Mouse (Mus musculus) hindbrain, embryonic 15.5 days (tissue): ENCODE results near the gene Foxl1. TPM values are rescaled to one million over a fixed set of nuclear protein-coding genes. Genes with fewer than 3 reads are reported as not detected.
A peak's percentile ranks its signal among the peaks of the same experiment; 100 is the strongest.

Experiments used
- ATAC-seq: fragments of 200-750 bp; cut with Nextera tagmentation; 2 replicates; pipeline ENCODE4 v1.8.0; 2017; ENCODE audit warnings: low read depth, moderate number of reproducible peaks, moderate TSS enrichment; ENCODE audit not compliant: low FRiP score
- H3K27ac ChIP-seq: fragments of 300-500 bp; sonication (generic); replicated peaks from 2 replicates; pipeline ENCODE4 v1.5.1; 2015; ENCODE audit warnings: mild to moderate bottlenecking, inconsistent platforms
- H3K27me3 ChIP-seq: fragments of 300-500 bp; sonication (generic); 2 replicates; pipeline ENCODE4 v1.6.1; 2015; ENCODE audit warnings: control low read depth, inconsistent platforms
- H3K36me3 ChIP-seq: fragments of 300-500 bp; sonication (generic); 2 replicates; pipeline ENCODE4 v1.6.1; 2015; ENCODE audit warnings: control low read depth, inconsistent platforms
- H3K4me1 ChIP-seq: fragments of 300-500 bp; sonication (generic); replicated peaks from 2 replicates; pipeline ENCODE4 v1.6.1; 2015; ENCODE audit warnings: control low read depth, inconsistent platforms
- H3K4me2 ChIP-seq: fragments of 300-500 bp; sonication (generic); 2 replicates; pipeline ENCODE4 v1.6.1; 2015; ENCODE audit warnings: moderate library complexity, mild to moderate bottlenecking, inconsistent platforms
- H3K4me3 ChIP-seq: fragments of 300-500 bp; sonication (generic); 2 replicates; pipeline ENCODE4 v1.5.1; 2015; ENCODE audit warnings: mild to moderate bottlenecking, inconsistent platforms
- H3K9ac ChIP-seq: fragments of 300-500 bp; sonication (generic); 2 replicates; pipeline ENCODE4 v1.6.1; 2015; ENCODE audit warnings: inconsistent platforms
- H3K9me3 ChIP-seq: fragments of 300-500 bp; sonication (generic); 2 replicates; pipeline ENCODE4 v1.6.1; 2016; ENCODE audit warnings: control low read depth, inconsistent platforms
- WGBS: fragments of 180-500 bp; shearing (Covaris S2); methylation state at CpG from one replicate; pipeline ENCODE4 v1.1.7; 2015; 5-methylcytosine and 5-hydroxymethylcytosine counted together
- polyA plus RNA-seq: library from polyadenylated mRNA; unstranded; fragments of >200 nt; fragmentation: Nextera tagmentation; extraction: Ambion mirVana; gene quantifications from 2 replicates; pipeline ENCODE4 v1.2.1, GENCODE M21; 2015

Gene Foxl1
- polyA plus RNA-seq, 1 experiment from 2014 or later: 0.40 TPM

DNA sequence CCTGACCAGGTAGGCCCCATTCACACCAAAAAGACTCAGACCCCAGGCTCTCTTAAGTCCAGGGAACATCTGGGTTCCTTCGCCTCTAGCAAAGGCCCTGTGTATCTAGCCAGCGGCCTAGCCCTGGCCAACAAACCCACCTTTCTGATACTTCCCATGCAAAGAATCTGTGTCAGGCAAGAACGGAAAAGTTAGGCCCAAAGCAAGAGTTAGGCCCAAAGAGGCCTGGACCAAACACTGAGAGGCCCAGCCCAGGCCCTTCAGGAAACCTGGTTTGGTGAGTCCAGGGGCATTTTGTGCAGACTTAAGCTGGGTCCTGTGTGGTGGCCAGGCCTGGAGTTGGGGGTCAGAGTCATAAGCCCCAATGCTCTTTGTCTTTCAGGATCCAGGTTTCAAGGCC, 42.2 kb upstream of the Foxl1 start:
- WGBS: 34% methylated on average over 3 of the region's 3 CpGs
- peaks cover 87% of the 10 kb centered on the region for H3K27me3 ChIP-seq

DNA sequence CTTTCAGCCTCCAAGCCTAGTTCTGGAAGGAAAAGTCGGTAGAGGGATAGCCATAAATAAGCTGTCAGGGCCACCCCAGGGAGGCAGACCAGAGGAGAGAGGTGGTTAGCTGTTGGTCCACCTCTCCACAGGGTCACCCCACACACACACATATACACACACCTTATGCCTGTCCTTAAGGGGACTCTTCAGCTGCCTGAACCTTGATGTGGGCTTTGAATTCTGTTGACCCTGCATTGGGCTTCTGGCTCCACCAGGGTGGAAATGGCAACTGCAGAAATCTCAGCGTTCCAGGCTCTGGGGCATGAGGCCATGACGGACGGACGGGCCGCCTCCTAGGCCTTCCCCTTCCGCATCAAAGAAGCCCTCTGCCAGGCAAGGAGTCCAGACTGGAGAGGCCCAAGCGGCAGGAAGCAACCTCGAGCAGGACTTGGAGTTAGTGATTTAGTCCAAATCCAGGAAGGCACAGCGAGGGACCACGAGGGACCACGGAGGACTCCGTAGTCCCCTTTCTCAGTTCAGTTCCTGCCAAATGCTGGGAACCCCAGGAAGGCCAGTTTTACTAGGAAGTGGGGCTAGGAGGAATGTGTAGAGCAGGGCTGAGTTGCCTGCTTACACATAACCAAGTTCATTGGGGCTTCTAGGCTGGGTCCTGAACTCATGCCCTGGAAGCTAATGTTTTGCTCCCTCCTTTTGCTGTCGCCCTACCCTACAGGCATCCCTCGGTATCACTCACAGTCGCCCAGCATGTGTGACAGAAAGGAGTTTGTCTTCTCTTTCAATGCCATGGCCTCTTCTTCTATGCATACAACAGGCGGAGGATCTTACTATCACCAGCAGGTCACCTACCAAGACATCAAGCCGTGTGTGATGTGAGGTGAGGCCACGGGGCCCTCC, 41.5 kb upstream of the Foxl1 start:
- H3K36me3 ChIP-seq: no peaks in the 10 kb centered on the region
- ATAC-seq: no peak
- peaks cover 24% of the 10 kb centered on the region for H3K4me1 ChIP-seq
- H3K27me3 ChIP-seq: peaks cover 87% of the 10 kb centered on the region
- H3K4me3 ChIP-seq: no peak overlapping the region
- WGBS: 14% methylated on average over 19 of the region's 19 CpGs
- H3K4me2 ChIP-seq: no peak overlapping the region
- H3K9ac ChIP-seq: no peak overlapping the region
- no peaks in the 10 kb centered on the region for H3K9me3 ChIP-seq
- no peak overlapping the region for H3K27ac ChIP-seq

More for the DNA sequence above, 42.2 kb upstream of the Foxl1 start:
- no peak for ATAC-seq
- Histone ChIP-seq H3K9me3 (no peaks in the 10 kb centered on the region), H3K4me2 (no peak overlapping the region), H3K4me3 (no peak overlapping the region), H3K27ac (no peak overlapping the region), H3K4me1 (peaks cover 24% of the 10 kb centered on the region), H3K36me3 (no peaks in the 10 kb centered on the region), H3K9ac (no peak overlapping the region)

DNA sequence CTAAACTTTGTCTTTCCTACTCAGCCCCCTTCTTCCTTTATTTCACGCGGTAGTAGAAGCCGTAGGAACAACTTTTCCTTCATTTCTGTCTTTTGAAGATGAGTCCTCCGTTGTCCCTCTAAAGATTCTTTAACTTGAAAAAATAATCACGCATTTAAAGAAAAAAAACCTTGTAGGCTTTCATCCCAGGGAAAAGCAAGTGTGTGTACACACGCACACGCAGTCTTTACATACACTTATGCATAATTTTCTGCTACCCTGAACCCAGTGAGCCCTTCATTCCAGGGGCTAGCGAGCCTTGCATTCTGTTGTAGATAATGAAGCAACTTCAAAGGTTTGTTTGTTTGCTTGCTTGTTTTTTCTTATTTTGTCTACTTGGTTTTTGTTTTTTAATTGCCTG, 39.5 kb upstream of the Foxl1 start:
- 5% methylated on average over 8 of the region's 8 CpGs for WGBS
- Histone ChIP-seq H3K36me3 (no peaks in the 10 kb centered on the region), H3K27me3 (peaks cover 86% of the 10 kb centered on the region), H3K9me3 (no peaks in the 10 kb centered on the region), H3K4me3 (no peak overlapping the region), H3K27ac (no peak overlapping the region), H3K9ac (no peak overlapping the region), H3K4me2 (no peak overlapping the region), H3K4me1 (peaks cover 17% of the 10 kb centered on the region)
- ATAC-seq: no peak

DNA sequence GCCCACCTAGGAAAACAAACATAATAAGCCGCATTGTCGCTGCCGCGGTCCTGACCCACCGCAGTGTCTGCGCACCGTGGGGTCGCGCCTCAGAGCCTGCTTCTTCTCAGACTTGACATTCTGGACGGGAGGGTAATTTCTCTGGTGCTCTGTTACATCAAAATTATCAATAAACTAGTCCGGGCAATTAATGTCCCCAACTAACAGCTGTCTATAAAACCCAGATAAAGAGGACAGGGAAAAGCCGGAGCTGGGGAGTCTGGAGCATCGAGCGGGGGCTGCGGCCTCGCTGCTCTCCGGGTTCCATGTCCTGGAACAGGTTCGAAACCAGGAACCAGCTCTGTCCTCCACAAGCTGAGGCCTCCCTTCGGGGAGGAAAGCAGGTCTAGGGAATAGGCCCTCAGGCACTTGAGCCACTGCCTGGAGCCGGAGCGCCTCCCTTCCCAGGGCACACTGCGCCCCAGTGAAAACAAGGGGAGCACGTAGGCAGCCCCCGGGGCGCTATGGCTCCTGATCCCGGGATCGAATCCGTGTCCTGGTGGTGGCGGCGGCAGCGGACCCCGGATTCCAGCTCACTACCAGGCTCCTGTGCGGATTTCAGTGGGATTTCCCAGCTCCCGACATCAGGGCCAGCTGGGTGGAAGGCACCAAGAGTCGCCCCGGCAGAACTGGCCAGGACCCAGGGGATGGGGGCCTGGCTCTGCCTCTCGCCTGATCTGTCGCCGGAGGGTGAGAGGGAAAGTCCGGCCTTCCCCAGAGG, 38.7 kb upstream of the Foxl1 start:
- H3K4me3 ChIP-seq: no peak overlapping the region
- WGBS: 3% methylated on average over 40 of the region's 40 CpGs
- no peak for ATAC-seq

DNA sequence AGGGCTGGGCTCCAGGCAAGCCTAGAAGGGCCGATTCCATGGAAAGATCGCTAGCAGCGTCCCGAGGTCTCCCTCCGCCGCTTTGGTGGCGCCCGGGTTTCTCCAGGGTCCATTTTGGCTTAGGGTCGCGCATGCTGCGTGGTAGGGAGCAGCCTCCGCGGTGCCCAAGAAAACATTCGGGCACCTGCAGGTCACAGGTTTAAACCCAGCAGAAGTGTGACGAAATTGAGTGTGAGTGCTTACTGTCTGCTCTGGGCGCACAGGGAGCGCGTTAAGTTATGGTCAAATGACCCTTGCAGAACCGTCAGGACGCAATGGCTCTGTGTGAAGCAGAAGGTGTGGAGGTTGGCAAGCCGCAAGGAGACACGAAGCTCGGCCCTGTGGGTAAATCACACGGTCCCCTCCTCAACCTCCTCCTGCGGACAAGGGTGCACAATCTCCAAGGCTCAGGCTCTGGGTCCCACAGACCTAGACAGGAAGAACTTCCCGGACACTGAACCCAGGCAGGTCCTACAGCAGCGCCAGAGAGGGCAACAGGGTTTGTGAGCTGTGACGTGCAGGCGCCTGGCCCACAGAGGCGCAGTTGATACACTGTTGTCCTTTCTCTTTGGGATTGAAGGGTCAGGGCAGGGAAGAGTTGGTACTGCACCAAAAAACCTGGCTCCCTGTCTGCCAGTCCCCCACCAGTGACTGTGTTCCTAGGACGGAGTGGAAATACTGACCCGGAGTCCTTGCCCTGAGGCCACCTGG, 37.9 kb upstream of the Foxl1 start:
- no peak for ATAC-seq
- peaks cover 85% of the 10 kb centered on the region for H3K27me3 ChIP-seq
- no peaks in the 10 kb centered on the region for H3K9me3 ChIP-seq
- peaks cover 2% of the 10 kb centered on the region for H3K4me1 ChIP-seq
- no peak overlapping the region for H3K9ac ChIP-seq
- no peak overlapping the region for H3K27ac ChIP-seq
- no peak overlapping the region for H3K4me3 ChIP-seq
- WGBS: 3% methylated on average over 32 of the region's 32 CpGs
- H3K4me2 ChIP-seq: no peak overlapping the region
- H3K36me3 ChIP-seq: no peaks in the 10 kb centered on the region

More for the DNA sequence above, 38.7 kb upstream of the Foxl1 start:
- H3K36me3 ChIP-seq: no peaks in the 10 kb centered on the region
- no peaks in the 10 kb centered on the region for H3K9me3 ChIP-seq
- H3K27ac ChIP-seq: no peak overlapping the region
- H3K27me3 ChIP-seq: peaks cover 86% of the 10 kb centered on the region
- no peak overlapping the region for H3K4me2 ChIP-seq
- peaks cover 9% of the 10 kb centered on the region for H3K4me1 ChIP-seq
- no peak overlapping the region for H3K9ac ChIP-seq

DNA sequence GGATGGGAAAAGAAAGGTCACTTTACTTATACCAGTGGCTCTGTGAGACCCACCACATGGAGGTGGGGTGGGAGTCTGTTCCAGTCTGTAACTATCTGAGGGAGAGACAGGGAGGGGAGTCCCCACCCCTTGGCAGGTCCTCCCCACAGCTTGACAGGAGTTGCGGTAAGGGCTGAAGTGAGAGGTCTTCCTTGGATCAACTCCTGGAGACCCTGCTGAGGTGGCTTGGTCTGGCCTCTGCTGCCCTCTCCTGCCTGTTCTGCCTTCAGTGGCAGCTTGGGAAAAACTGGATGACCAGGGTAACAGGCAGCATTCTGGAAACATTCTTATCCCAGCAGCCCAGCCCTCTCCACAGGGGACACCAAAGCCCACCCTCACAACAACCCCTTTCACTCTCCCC, 37.0 kb upstream of the Foxl1 start:
- Histone ChIP-seq H3K4me3 (no peak overlapping the region), H3K4me1 (no peaks in the 10 kb centered on the region), H3K9ac (no peak overlapping the region), H3K27ac (no peak overlapping the region), H3K9me3 (no peaks in the 10 kb centered on the region), H3K36me3 (no peaks in the 10 kb centered on the region), H3K27me3 (peaks cover 76% of the 10 kb centered on the region), H3K4me2 (no peak overlapping the region)
- ATAC-seq: no peak
- WGBS: 0% methylated on average over 1 of the region's 1 CpGs

DNA sequence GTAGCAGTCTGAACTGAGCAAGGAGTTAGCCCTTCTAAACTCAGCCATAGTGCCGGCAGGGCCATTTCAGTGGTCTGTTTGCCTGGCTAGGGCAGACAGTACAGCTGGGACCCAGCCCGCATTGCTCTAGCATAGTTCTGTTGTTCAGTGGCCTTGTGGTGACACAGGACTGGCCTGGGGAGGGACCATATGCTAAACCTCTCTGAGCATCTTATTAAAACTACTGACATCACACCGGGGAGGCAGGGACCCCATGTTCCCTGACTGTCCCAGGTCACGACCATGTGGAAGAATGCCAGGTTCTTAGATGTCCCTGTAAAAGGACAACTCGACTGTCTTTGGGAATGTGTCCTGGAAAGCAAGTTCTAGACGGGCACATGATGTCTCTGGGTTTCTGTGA, 35.6 kb upstream of the Foxl1 start:
- Histone ChIP-seq H3K27ac (no peak overlapping the region), H3K4me2 (no peak overlapping the region), H3K4me1 (no peaks in the 10 kb centered on the region), H3K9ac (no peak overlapping the region), H3K4me3 (no peak overlapping the region), H3K36me3 (peaks cover 2% of the 10 kb centered on the region; the same call in 1 of the 2 replicates), H3K27me3 (peaks cover 62% of the 10 kb centered on the region), H3K9me3 (no peaks in the 10 kb centered on the region)
- WGBS: 30% methylated on average over 6 of the region's 6 CpGs
- peak; percentile 25; the same call in 1 of the 2 replicates for ATAC-seq

DNA sequence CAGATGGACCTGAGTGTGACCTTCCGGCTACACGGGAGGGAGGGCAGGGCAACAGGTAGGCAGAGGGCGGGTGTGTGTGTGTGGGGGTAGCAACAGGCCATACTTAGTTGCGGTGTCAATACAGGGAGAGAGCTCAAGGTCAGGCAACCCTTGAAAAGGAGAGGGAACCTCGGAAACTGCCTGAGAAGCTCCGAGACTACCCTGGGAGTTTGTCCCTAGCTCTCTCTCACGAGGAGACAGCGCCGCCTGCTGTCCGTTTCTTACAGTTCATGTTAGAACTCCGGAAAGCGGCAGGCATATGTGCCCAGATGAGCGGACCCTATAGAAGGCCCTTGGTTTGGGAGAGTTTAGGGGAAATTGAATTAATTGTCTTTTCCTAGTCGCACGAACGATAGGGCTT, 35.1 kb upstream of the Foxl1 start:
- no peak overlapping the region for H3K4me2 ChIP-seq
- WGBS: 3% methylated on average over 16 of the region's 16 CpGs
- H3K9ac ChIP-seq: no peak overlapping the region
- H3K4me3 ChIP-seq: no peak overlapping the region
- H3K27me3 ChIP-seq: peaks cover 57% of the 10 kb centered on the region
- H3K9me3 ChIP-seq: no peaks in the 10 kb centered on the region
- no peak overlapping the region for H3K27ac ChIP-seq
- peak; percentile 67 for ATAC-seq
- H3K36me3 ChIP-seq: peaks cover 7% of the 10 kb centered on the region; the same call in 1 of the 2 replicates
- no peaks in the 10 kb centered on the region for H3K4me1 ChIP-seq

DNA sequence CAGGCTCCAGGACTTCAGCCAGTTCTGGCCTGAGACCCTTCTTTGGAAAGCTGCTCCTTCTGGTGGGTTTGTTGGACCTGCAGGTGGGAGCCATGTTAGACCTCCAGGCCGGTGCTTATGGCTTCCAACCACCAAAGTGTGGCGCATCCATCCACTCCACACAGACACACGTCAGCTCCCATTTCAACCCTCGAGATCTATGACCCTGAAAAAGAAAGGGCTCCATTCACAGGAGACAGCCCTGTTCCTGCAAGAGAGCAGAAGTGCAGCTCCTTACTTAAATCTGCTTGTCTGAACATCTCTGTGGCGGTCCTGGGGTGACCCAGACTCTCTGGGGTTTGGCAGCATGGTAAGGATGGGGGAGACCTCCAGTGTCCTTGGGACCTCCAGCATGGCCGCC, 34.2 kb upstream of the Foxl1 start:
- H3K9me3 ChIP-seq: no peaks in the 10 kb centered on the region
- no peak overlapping the region for H3K4me3 ChIP-seq
- no peak overlapping the region for H3K27ac ChIP-seq
- no peak overlapping the region for H3K4me2 ChIP-seq
- WGBS: 70% methylated on average over 6 of the region's 6 CpGs
- no peaks in the 10 kb centered on the region for H3K4me1 ChIP-seq
- H3K36me3 ChIP-seq: peaks cover 15% of the 10 kb centered on the region
- H3K9ac ChIP-seq: no peak overlapping the region
- peaks cover 56% of the 10 kb centered on the region for H3K27me3 ChIP-seq
- no peak for ATAC-seq

DNA sequence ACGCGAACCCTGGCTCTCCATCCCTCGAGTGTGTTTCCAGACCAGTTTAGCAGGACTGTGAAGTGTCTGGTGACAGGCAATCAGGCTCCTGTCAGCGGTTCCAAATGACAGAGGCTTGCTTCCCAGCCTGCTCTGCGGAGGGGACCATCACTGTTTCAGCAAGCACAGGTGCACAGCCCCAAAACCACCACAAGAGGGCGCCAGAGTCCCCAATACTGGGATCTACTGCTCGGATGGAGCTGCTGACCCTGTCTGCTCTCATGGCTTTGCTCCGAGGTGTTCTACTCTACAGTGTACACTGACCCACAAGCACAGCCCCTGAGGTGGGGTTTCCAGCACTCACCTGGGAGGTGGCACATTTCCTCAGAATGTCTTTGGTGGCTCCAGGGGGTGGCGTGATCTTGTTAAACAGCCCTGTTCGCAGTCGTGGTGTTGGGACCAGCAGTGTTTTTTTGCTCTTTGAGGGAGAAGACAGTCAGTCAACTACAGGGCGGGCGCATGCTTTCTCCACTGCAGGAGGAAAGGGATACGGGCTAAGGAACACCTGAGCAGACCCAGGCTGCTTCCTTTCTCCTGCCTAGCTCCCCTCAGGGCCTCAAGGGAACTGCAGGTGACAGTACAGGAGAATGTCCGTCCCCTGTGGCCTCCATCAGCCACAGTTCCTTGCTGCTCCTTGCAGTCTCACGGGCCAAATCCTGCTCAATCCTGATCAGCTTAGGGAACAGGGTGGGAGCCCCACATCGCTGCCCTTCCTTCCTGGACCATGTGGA, 23.5 kb upstream of the Foxl1 start:
- WGBS: 52% methylated on average over 17 of the region's 17 CpGs

More for the DNA sequence above, 23.5 kb upstream of the Foxl1 start:
- H3K4me1 ChIP-seq: peaks cover 17% of the 10 kb centered on the region
- H3K9me3 ChIP-seq: no peaks in the 10 kb centered on the region
- no peak overlapping the region for H3K4me3 ChIP-seq
- H3K36me3 ChIP-seq: peaks cover 16% of the 10 kb centered on the region
- no peak for ATAC-seq
- H3K27me3 ChIP-seq: no peaks in the 10 kb centered on the region
- no peak overlapping the region for H3K4me2 ChIP-seq
- H3K9ac ChIP-seq: no peak overlapping the region
- no peak overlapping the region for H3K27ac ChIP-seq
